Mouse (Mus musculus) kidney, embryonic 15.5 days (tissue): ENCODE results near the gene Rab8b. TPM values are rescaled to one million over a fixed set of nuclear protein-coding genes. Genes with fewer than 3 reads are reported as not detected.
"Not testable (repeated sequence)": the region's sequence is repeated elsewhere in the genome, so short reads cannot be mapped to it uniquely, and the experiment has no call there.

Experiments
- ATAC-seq: fragments of 200-750 bp; cut with Nextera tagmentation; replicated peaks from 2 replicates; pipeline ENCODE4 v1.8.0; 2017; ENCODE audit warnings: moderate TSS enrichment; ENCODE audit not compliant: low FRiP score
- H3K27ac ChIP-seq: fragments of 300-500 bp; sonication (generic); 2 replicates; pipeline ENCODE4 v1.5.1; 2015; ENCODE audit warnings: mild to moderate bottlenecking, inconsistent platforms
- H3K27me3 ChIP-seq: fragments of 300-500 bp; sonication (generic); 2 replicates; pipeline ENCODE4 v1.6.1; 2015; ENCODE audit warnings: inconsistent platforms
- H3K36me3 ChIP-seq: fragments of 300-500 bp; sonication (generic); 2 replicates; pipeline ENCODE4 v1.6.1; 2015; ENCODE audit warnings: inconsistent platforms
- H3K4me1 ChIP-seq: fragments of 300-500 bp; sonication (generic); 2 replicates; pipeline ENCODE4 v1.6.1; 2015; ENCODE audit warnings: inconsistent platforms
- H3K4me2 ChIP-seq: fragments of 300-500 bp; sonication (generic); 2 replicates; pipeline ENCODE4 v1.6.1; 2015; ENCODE audit warnings: moderate library complexity, mild to moderate bottlenecking, inconsistent platforms
- H3K4me3 ChIP-seq: fragments of 300-500 bp; sonication (generic); replicated peaks from 2 replicates; pipeline ENCODE4 v1.5.1; 2015; ENCODE audit warnings: mild to moderate bottlenecking, inconsistent platforms
- H3K9ac ChIP-seq: fragments of 300-500 bp; sonication (generic); 2 replicates; pipeline ENCODE4 v1.6.1; 2015; ENCODE audit warnings: mild to moderate bottlenecking, inconsistent platforms
- H3K9me3 ChIP-seq: fragments of 300-500 bp; sonication (generic); replicated peaks from 2 replicates; pipeline ENCODE4 v1.6.1; 2016; ENCODE audit warnings: inconsistent platforms
- WGBS: fragments of 180-500 bp; shearing (Covaris S2); methylation state at CpG from one replicate; pipeline ENCODE4 v1.1.7; 2015; ENCODE audit warnings: mixed read lengths; 5-methylcytosine and 5-hydroxymethylcytosine counted together
- polyA plus RNA-seq: library from polyadenylated mRNA; unstranded; fragments of >200 nt; fragmentation: Nextera tagmentation; extraction: Ambion mirVana; gene quantifications from 2 replicates; pipeline ENCODE4 v1.2.1, GENCODE M21; 2015

Gene Rab8b
- polyA plus RNA-seq, 1 experiment from 2014 or later = 26.4 TPM

GRCm38 (mm10) chr9:66899072-66899471 lies 20.4 kb downstream of the Rab8b start:
- H3K27ac ChIP-seq = no peak overlapping the region
- no peaks in the 10 kb centered on the region for H3K9me3 ChIP-seq
- no peak overlapping the region for H3K4me2 ChIP-seq
- no peak overlapping the region for H3K9ac ChIP-seq
- WGBS = 75% methylated on average over 2 of the region's 2 CpGs
- H3K36me3 ChIP-seq = no peaks in the 10 kb centered on the region; the same call in none of the 2 replicates
- 0 out of 2 replicates have a peak, but pooled peaks cover 3% of the 10 kb centered on the region for H3K4me1 ChIP-seq
- no peak for ATAC-seq
- H3K27me3 ChIP-seq = no peaks in the 10 kb centered on the region
- no peak overlapping the region for H3K4me3 ChIP-seq

GRCm38 (mm10) chr9:66897851-66898250 lies 21.6 kb downstream of the Rab8b start:
- H3K27ac ChIP-seq = no peak overlapping the region
- H3K4me1 ChIP-seq = 0 out of 2 replicates have a peak, but pooled peaks cover 3% of the 10 kb centered on the region
- no peak for ATAC-seq
- H3K27me3 ChIP-seq = no peaks in the 10 kb centered on the region
- no peaks in the 10 kb centered on the region; the same call in none of the 2 replicates for H3K36me3 ChIP-seq
- WGBS = 76% methylated on average over 6 of the region's 6 CpGs
- no peak overlapping the region for H3K4me2 ChIP-seq
- no peaks in the 10 kb centered on the region for H3K9me3 ChIP-seq
- no peak overlapping the region for H3K9ac ChIP-seq
- no peak overlapping the region for H3K4me3 ChIP-seq

- ATAC-seq = no peak
- Histone ChIP-seq H3K36me3 (no peaks in the 10 kb centered on the region; the same call in 1 of the 2 replicates), H3K27ac (no peak overlapping the region), H3K4me1 (0 out of 2 replicates have a peak, but pooled peaks cover 3% of the 10 kb centered on the region), H3K9me3 (peaks cover 4% of the 10 kb centered on the region; the same call in 1 of the 2 replicates), H3K27me3 (no peaks in the 10 kb centered on the region), H3K4me3 (no peak overlapping the region), H3K9ac (no peak overlapping the region), H3K4me2 (no peak overlapping the region)
- 72% methylated on average over 6 of the region's 6 CpGs for WGBS
Measured at GRCm38 (mm10) chr9:66896951-66897350, 22.5 kb downstream of the Rab8b start.

- 57% methylated on average over 5 of the region's 5 CpGs for whole genome bisulfite sequencing
- ATAC-seq = no peak
Measured at GRCm38 (mm10) chr9:66895995-66896394, 23.5 kb downstream of the Rab8b start.

GRCm38 (mm10) chr9:66895035-66895779 lies 24.3 kb downstream of the Rab8b start:
- ATAC-seq = no peak
- 80% methylated on average over 10 of the region's 10 CpGs for WGBS

More at GRCm38 (mm10) chr9:66895995-66896394, 23.5 kb downstream of the Rab8b start:
- Histone ChIP-seq H3K27me3 (no peaks in the 10 kb centered on the region), H3K27ac (no peak overlapping the region), H3K9me3 (peaks cover 4% of the 10 kb centered on the region; the same call in 1 of the 2 replicates), H3K9ac (no peak overlapping the region), H3K4me1 (0 out of 2 replicates have a peak, but pooled peaks cover 3% of the 10 kb centered on the region), H3K36me3 (no peaks in the 10 kb centered on the region), H3K4me3 (no peak overlapping the region), H3K4me2 (no peak overlapping the region)

GRCm38 (mm10) chr9:66894421-66894820 lies 25.1 kb downstream of the Rab8b start:
- ATAC-seq = no peak
- H3K9ac ChIP-seq = no peak overlapping the region
- no peak overlapping the region for H3K4me3 ChIP-seq
- 85% methylated on average over 1 of the region's 1 CpGs for WGBS
- no peaks in the 10 kb centered on the region for H3K27me3 ChIP-seq
- H3K9me3 ChIP-seq = peaks cover 4% of the 10 kb centered on the region; the same call in 1 of the 2 replicates
- no peak overlapping the region for H3K4me2 ChIP-seq
- H3K27ac ChIP-seq = no peak overlapping the region
- 0 out of 2 replicates have a peak, but pooled peaks cover 3% of the 10 kb centered on the region for H3K4me1 ChIP-seq
- H3K36me3 ChIP-seq = no peaks in the 10 kb centered on the region

More at GRCm38 (mm10) chr9:66895035-66895779, 24.3 kb downstream of the Rab8b start:
- Histone ChIP-seq H3K4me1 (0 out of 2 replicates have a peak, but pooled peaks cover 3% of the 10 kb centered on the region), H3K27ac (no peak overlapping the region), H3K27me3 (no peaks in the 10 kb centered on the region), H3K9ac (no peak overlapping the region), H3K9me3 (peaks cover 4% of the 10 kb centered on the region; the same call in 1 of the 2 replicates), H3K4me2 (no peak overlapping the region), H3K4me3 (no peak overlapping the region), H3K36me3 (no peaks in the 10 kb centered on the region)

- WGBS = 95% methylated on average over 4 of the region's 4 CpGs
- not testable (repeated sequence) for H3K4me3 ChIP-seq, H3K4me2 ChIP-seq, H3K27ac ChIP-seq, H3K36me3 ChIP-seq, ATAC-seq, H3K9me3 ChIP-seq, H3K4me1 ChIP-seq, H3K27me3 ChIP-seq, H3K9ac ChIP-seq
Measured at GRCm38 (mm10) chr9:66892456-66892855, 27.0 kb downstream of the Rab8b start.

- Histone ChIP-seq H3K4me1 (peaks cover 15% of the 10 kb centered on the region; the same call in 1 of the 2 replicates), H3K4me3 (no peak overlapping the region), H3K9me3 (peaks cover 4% of the 10 kb centered on the region; the same call in 1 of the 2 replicates), H3K27me3 (no peaks in the 10 kb centered on the region), H3K36me3 (no peaks in the 10 kb centered on the region), H3K27ac (no peak overlapping the region; the same call in 1 of the 2 replicates), H3K9ac (no peak overlapping the region), H3K4me2 (no peak overlapping the region)
- WGBS = 63% methylated on average over 6 of the region's 6 CpGs
- no peak for ATAC-seq
Measured at GRCm38 (mm10) chr9:66887960-66888610, 31.4 kb downstream of the Rab8b start.

- H3K4me3 ChIP-seq = no peak overlapping the region
- ATAC-seq = no peak
- H3K9me3 ChIP-seq = 0 out of 2 replicates have a peak, but pooled peaks cover 1% of the 10 kb centered on the region
- no peak overlapping the region for H3K27ac ChIP-seq
- no peak overlapping the region for H3K4me2 ChIP-seq
- WGBS = 47% methylated on average over 8 of the region's 8 CpGs
- H3K9ac ChIP-seq = no peak overlapping the region
- peaks cover 17% of the 10 kb centered on the region for H3K4me1 ChIP-seq
- no peaks in the 10 kb centered on the region for H3K36me3 ChIP-seq
- no peaks in the 10 kb centered on the region for H3K27me3 ChIP-seq
Measured at GRCm38 (mm10) chr9:66887301-66887902, 32.1 kb downstream of the Rab8b start.

- Histone ChIP-seq H3K4me2 (no peak overlapping the region), H3K4me3 (no peak overlapping the region), H3K9me3 (no peaks in the 10 kb centered on the region), H3K9ac (no peak overlapping the region), H3K4me1 (peaks cover 19% of the 10 kb centered on the region), H3K27ac (no peak overlapping the region), H3K27me3 (no peaks in the 10 kb centered on the region), H3K36me3 (no peaks in the 10 kb centered on the region)
- no peak for ATAC-seq
- WGBS = 84% methylated on average over 6 of the region's 6 CpGs
Measured at GRCm38 (mm10) chr9:66886818-66887217, 32.7 kb downstream of the Rab8b start.

- WGBS = 49% methylated on average over 3 of the region's 3 CpGs
- ATAC-seq = no peak
- no peak overlapping the region for H3K27ac ChIP-seq
Measured at GRCm38 (mm10) chr9:66886366-66886765, 33.1 kb downstream of the Rab8b start.

GRCm38 (mm10) chr9:66884609-66885008 lies 34.9 kb downstream of the Rab8b start:
- no peak overlapping the region for H3K4me2 ChIP-seq
- WGBS = 75% methylated on average over 2 of the region's 2 CpGs
- no peak for ATAC-seq

More at GRCm38 (mm10) chr9:66886366-66886765, 33.1 kb downstream of the Rab8b start:
- Histone ChIP-seq H3K4me3 (no peak overlapping the region), H3K27me3 (no peaks in the 10 kb centered on the region), H3K9me3 (no peaks in the 10 kb centered on the region), H3K4me1 (peaks cover 19% of the 10 kb centered on the region), H3K36me3 (no peaks in the 10 kb centered on the region), H3K9ac (no peak overlapping the region), H3K4me2 (no peak overlapping the region)

More at GRCm38 (mm10) chr9:66884609-66885008, 34.9 kb downstream of the Rab8b start:
- Histone ChIP-seq H3K4me3 (no peak overlapping the region), H3K9ac (no peak overlapping the region), H3K27me3 (no peaks in the 10 kb centered on the region), H3K9me3 (no peaks in the 10 kb centered on the region), H3K27ac (no peak overlapping the region), H3K4me1 (peaks cover 19% of the 10 kb centered on the region), H3K36me3 (no peaks in the 10 kb centered on the region)
